Mouse (Mus musculus): ENCODE results near the gene Mfsd5. TPM values are rescaled to one million over a fixed set of nuclear protein-coding genes. Genes with fewer than 3 reads are reported as not detected.

Mfsd5 gene
- polyA plus RNA-seq, 1 experiment from 2014 or later = 46.7 TPM

Other genes with a start within 250 kb of the Mfsd5 start
- 90.5 and 102 TPM in 2 replicates for gene Eif4b, start 205.7 kb upstream of the Mfsd5 start, polyA plus RNA-seq (2015; fragmentation: Nextera tagmentation; extraction: Ambion mirVana)
- 4.5 and 6.7 TPM in 2 replicates for gene Tns2, start 179.0 kb upstream of the Mfsd5 start, polyA plus RNA-seq (2015; fragmentation: Nextera tagmentation; extraction: Ambion mirVana)
- gene Spryd3, start 143.2 kb upstream of the Mfsd5 start, polyA plus RNA-seq (2015; fragmentation: Nextera tagmentation; extraction: Ambion mirVana) = 21.7 and 25.4 TPM in 2 replicates
- gene Igfbp6, start 135.1 kb upstream of the Mfsd5 start, polyA plus RNA-seq (2015; fragmentation: Nextera tagmentation; extraction: Ambion mirVana) = 0.37 and 0.40 TPM in 2 replicates
- gene Soat2, start 128.9 kb upstream of the Mfsd5 start, polyA plus RNA-seq (2015; fragmentation: Nextera tagmentation; extraction: Ambion mirVana) = 0.10 TPM in 1 of 2 replicates, not detected in the other
- 90.0 and 98.7 TPM in 2 replicates for gene Zfp740, start 76.2 kb upstream of the Mfsd5 start, polyA plus RNA-seq (2015; fragmentation: Nextera tagmentation; extraction: Ambion mirVana)
- gene Csad, start 74.7 kb upstream of the Mfsd5 start, polyA plus RNA-seq (2015; fragmentation: Nextera tagmentation; extraction: Ambion mirVana) = 42.7 and 46.4 TPM in 2 replicates
- 0.32 and 0.48 TPM in 2 replicates for gene Itgb7, start 47.5 kb upstream of the Mfsd5 start, polyA plus RNA-seq (2015; fragmentation: Nextera tagmentation; extraction: Ambion mirVana)
- 3.2 and 4.2 TPM in 2 replicates for gene Rarg, start 21.9 kb upstream of the Mfsd5 start, polyA plus RNA-seq (2015; fragmentation: Nextera tagmentation; extraction: Ambion mirVana)
- 0.09 TPM in 1 of 2 replicates, not detected in the other for gene Gm9918, start 8.9 kb upstream of the Mfsd5 start, polyA plus RNA-seq (2015; fragmentation: Nextera tagmentation; extraction: Ambion mirVana)
- gene Espl1, start 16.8 kb downstream of the Mfsd5 start, polyA plus RNA-seq (2015; fragmentation: Nextera tagmentation; extraction: Ambion mirVana) = 19.7 and 27.3 TPM in 2 replicates
- 470 and 502 TPM in 2 replicates for gene Pfdn5, start 46.7 kb downstream of the Mfsd5 start, polyA plus RNA-seq (2015; fragmentation: Nextera tagmentation; extraction: Ambion mirVana)
- 116 and 126 TPM in 2 replicates for gene Myg1, start 52.3 kb downstream of the Mfsd5 start, polyA plus RNA-seq (2015; fragmentation: Nextera tagmentation; extraction: Ambion mirVana)
- gene Aaas, start 71.3 kb downstream of the Mfsd5 start, polyA plus RNA-seq (2015; fragmentation: Nextera tagmentation; extraction: Ambion mirVana) = 64.1 and 66.5 TPM in 2 replicates
- 0.15 and 0.18 TPM in 2 replicates for gene Sp7, start 87.7 kb downstream of the Mfsd5 start, polyA plus RNA-seq (2015; fragmentation: Nextera tagmentation; extraction: Ambion mirVana)
- 7.0 and 8.1 TPM in 2 replicates for gene Sp1, start 126.7 kb downstream of the Mfsd5 start, polyA plus RNA-seq (2015; fragmentation: Nextera tagmentation; extraction: Ambion mirVana)
- gene Amhr2, start 165.9 kb downstream of the Mfsd5 start, polyA plus RNA-seq (2015; fragmentation: Nextera tagmentation; extraction: Ambion mirVana) = 0.19 and 0.20 TPM in 2 replicates
- gene Prr13, start 179.6 kb downstream of the Mfsd5 start, polyA plus RNA-seq (2015; fragmentation: Nextera tagmentation; extraction: Ambion mirVana) = 88.9 and 90.9 TPM in 2 replicates
- gene Pcbp2, start 191.1 kb downstream of the Mfsd5 start, polyA plus RNA-seq (2015; fragmentation: Nextera tagmentation; extraction: Ambion mirVana) = 198 and 212 TPM in 2 replicates
- 6.6 and 13.4 TPM in 2 replicates for gene Gm10337, start 224.3 kb downstream of the Mfsd5 start, polyA plus RNA-seq (2015; fragmentation: Nextera tagmentation; extraction: Ambion mirVana)
- gene Map3k12, start 237.6 kb downstream of the Mfsd5 start, polyA plus RNA-seq (2015; fragmentation: Nextera tagmentation; extraction: Ambion mirVana) = 37.6 and 40.4 TPM in 2 replicates
- gene Tarbp2, start 238.7 kb downstream of the Mfsd5 start, polyA plus RNA-seq (2015; fragmentation: Nextera tagmentation; extraction: Ambion mirVana) = 87.7 and 103 TPM in 2 replicates
- gene Npff, start 245.5 kb downstream of the Mfsd5 start, polyA plus RNA-seq (2015; fragmentation: Nextera tagmentation; extraction: Ambion mirVana) = 1.6 and 3.9 TPM in 2 replicates